Mouse (Mus musculus) liver, postnatal 0 days (tissue): ENCODE results near the gene Uprt. TPM values are rescaled to one million over a fixed set of nuclear protein-coding genes. Genes with fewer than 3 reads are reported as not detected.

ENCODE experiments used
- ATAC-seq: fragments of 200-750 bp; cut with Nextera tagmentation; 2 replicates; pipeline ENCODE4 v1.8.0; 2017; ENCODE audit warnings: mild to moderate bottlenecking, moderate library complexity
- DNase-seq: peaks from one replicate; pipeline ENCODE4 v3.0.0-alpha.2; 2016
- H3K27ac ChIP-seq: fragments of 300-500 bp; sonication (generic); 2 replicates; pipeline ENCODE4 v1.5.1; 2014; ENCODE audit warnings: antibody characterized with exemption, moderate library complexity, mild to moderate bottlenecking, low read depth
- H3K27me3 ChIP-seq: fragments of 300-500 bp; sonication (generic); 2 replicates; pipeline ENCODE4 v1.6.1; 2014; ENCODE audit warnings: low read length, control low read depth, mixed read lengths; ENCODE audit not compliant: insufficient read depth
- H3K36me3 ChIP-seq: fragments of 300-500 bp; sonication (generic); replicated peaks from 2 replicates; pipeline ENCODE4 v1.6.1; 2014; ENCODE audit warnings: mild to moderate bottlenecking, control low read depth, low read length, moderate library complexity, mixed read lengths; ENCODE audit not compliant: insufficient read depth
- H3K4me1 ChIP-seq: fragments of 300-500 bp; sonication (generic); 2 replicates; pipeline ENCODE4 v1.6.1; 2014; ENCODE audit warnings: antibody characterized with exemption, mild to moderate bottlenecking, control low read depth; ENCODE audit not compliant: insufficient read depth
- H3K4me2 ChIP-seq: fragments of 300-500 bp; sonication (generic); 2 replicates; pipeline ENCODE4 v1.6.1; 2014; ENCODE audit warnings: low read depth, mild to moderate bottlenecking, low read length, moderate library complexity, mixed read lengths
- H3K4me3 ChIP-seq: fragments of 300-500 bp; sonication (generic); 2 replicates; pipeline ENCODE4 v1.5.1; 2014; ENCODE audit warnings: low read depth, low read length
- H3K9ac ChIP-seq: fragments of 300-500 bp; sonication (generic); replicated peaks from 2 replicates; pipeline ENCODE4 v1.6.1; 2014; ENCODE audit warnings: mild to moderate bottlenecking, moderate library complexity
- H3K9me3 ChIP-seq: fragments of 300-500 bp; sonication (generic); 2 replicates; pipeline ENCODE4 v1.6.1; 2016; ENCODE audit warnings: mild to moderate bottlenecking, control low read depth, low read length, mixed read lengths
- CTCF ChIP-seq: sonication (generic); IDR thresholded peaks from 2 replicates; pipeline ENCODE4 v1.5.1; 2016; ENCODE audit warnings: antibody characterized with exemption, low read depth
- EP300 ChIP-seq: IDR thresholded peaks from 2 replicates; pipeline ENCODE4 v1.6.1; 2016; ENCODE audit warnings: antibody characterized with exemption, low read depth, mild to moderate bottlenecking
- WGBS: fragments of 180-500 bp; shearing (Covaris S2); extraction: QIAGEN DNeasy Blood & Tissue Kit; methylation state at CpG from one replicate; pipeline ENCODE4 v1.1.7; 2014; ENCODE audit not compliant: insufficient replicate concordance; 5-methylcytosine and 5-hydroxymethylcytosine counted together
- polyA plus RNA-seq: library from polyadenylated mRNA; unstranded; fragments of >200 nt; fragmentation: Nextera tagmentation; extraction: Ambion mirVana; gene quantifications from 2 replicates; pipeline ENCODE4 v1.2.1, GENCODE M21; 2015

The Uprt gene
- polyA plus RNA-seq, 1 experiment from 2014 or later, result 0.07 TPM

DNA sequence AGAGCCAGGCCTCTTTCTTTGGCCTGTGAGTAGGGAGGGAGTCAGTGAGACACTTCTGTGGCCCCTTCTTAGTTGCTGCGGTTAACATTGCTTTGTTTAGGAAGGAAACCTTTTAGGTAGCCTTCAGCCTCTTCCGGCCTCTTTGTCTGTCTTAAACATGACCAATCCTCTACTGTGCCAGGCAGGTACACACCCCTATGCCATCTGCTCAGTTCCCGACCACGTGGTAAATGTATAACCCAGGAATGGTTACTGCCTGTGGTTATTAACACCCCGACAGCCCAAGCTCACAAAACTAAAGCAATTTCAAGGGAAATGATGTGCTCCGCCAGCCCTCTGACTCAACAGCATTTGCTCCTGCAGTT, 808 bp downstream of the Uprt start:
- 24% methylated on average over 6 of the region's 6 CpGs for WGBS
- TF ChIP-seq CTCF, result no peak
- Histone ChIP-seq H3K9me3 (no peaks in the 10 kb centered on the region), H3K4me3 (peak overlapping the region; percentile 55), H3K4me2 (peak overlapping the region; percentile 75), H3K27me3 (no peaks in the 10 kb centered on the region), H3K4me1 (no peaks in the 10 kb centered on the region), H3K36me3 (no peaks in the 10 kb centered on the region), H3K27ac (peak overlapping the region; percentile 67), H3K9ac (peak overlapping the region; percentile 55)
- peak; percentile 64 for ATAC-seq
- peak; percentile 12 for DNase-seq

DNA sequence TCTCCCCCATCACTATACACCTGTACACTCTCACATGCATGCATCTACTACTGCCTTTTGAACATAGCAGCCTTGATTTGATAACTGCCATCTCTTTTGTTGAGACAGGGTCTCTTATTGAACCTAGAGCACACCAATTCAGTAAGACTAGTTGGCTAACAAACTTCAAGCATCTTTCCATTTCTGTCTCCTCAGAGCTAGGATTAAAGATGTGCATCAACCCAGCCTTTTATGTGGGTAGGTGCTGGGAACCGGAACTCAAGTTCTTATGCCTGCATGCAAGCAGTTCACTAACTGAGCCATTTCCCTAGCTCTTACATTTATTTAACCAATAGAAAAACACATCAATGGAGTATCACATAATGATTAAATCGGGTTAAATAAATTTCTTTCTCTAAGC, 3.0 kb downstream of the Uprt start:
- Histone ChIP-seq H3K4me3 (no peak overlapping the region), H3K27ac (no peak overlapping the region), H3K9ac (no peak overlapping the region), H3K4me1 (no peaks in the 10 kb centered on the region), H3K36me3 (no peaks in the 10 kb centered on the region), H3K4me2 (no peak overlapping the region), H3K27me3 (no peaks in the 10 kb centered on the region), H3K9me3 (no peaks in the 10 kb centered on the region)
- ATAC-seq (no peak), DNase-seq (no peak)
- TF ChIP-seq EP300 (no peak), CTCF (no peak)
- 70% methylated on average over 2 of the region's 2 CpGs for WGBS

DNA sequence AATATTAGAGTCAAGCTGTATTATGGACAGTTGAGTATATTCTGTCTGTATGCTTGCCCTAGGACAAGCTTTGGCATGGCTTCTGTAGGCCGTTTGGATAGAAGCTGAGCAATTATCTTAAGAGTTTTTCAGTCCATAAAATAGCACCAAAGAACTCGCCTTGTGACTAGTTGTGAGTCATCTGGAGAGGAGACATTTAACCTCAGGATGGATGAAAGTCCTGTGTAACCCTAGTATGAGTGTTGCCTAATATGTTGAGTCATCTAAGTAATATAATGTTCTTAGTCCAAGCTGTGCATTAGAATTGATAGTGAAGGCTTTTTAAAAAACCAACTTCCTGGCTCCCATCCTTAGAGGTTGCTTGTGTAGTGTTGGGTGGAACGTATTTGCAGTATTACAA, 5.4 kb downstream of the Uprt start:
- Histone ChIP-seq H3K4me3 (no peak overlapping the region), H3K4me1 (no peaks in the 10 kb centered on the region), H3K27me3 (no peaks in the 10 kb centered on the region), H3K9me3 (no peaks in the 10 kb centered on the region), H3K36me3 (no peaks in the 10 kb centered on the region), H3K4me2 (no peak overlapping the region), H3K9ac (no peak overlapping the region), H3K27ac (no peak overlapping the region)
- TF ChIP-seq EP300 (no peak), CTCF (no peak)
- DNase-seq (no peak), ATAC-seq (no peak)
- 68% methylated on average over 3 of the region's 3 CpGs for WGBS

DNA sequence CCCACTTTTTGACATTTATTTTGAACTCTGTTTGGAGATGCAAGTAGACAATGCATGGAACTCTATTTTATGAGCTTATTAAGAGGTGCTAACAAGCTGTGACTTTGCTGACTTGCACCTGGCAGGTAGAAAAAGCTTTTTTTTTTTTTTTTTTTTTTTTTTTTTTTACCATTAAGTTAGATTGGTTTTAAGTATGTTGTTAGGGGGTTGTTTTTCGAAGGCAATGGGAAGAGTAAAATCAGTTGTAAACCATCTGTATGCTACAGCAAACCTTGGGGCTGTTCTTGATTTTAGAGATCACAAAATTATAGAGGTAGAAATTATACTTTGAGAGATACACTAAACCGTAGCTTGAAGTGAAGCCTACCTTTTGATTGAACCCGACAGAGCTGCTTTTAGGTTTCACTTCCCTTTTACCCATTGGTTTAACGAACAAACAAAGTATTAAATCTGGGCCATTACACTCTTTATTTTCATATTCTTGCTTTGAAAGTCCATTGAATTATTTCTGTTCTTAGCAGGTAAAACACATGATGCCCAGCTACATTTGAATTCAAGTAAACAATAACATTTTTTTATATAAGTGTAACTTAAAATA, 6.4 kb downstream of the Uprt start:
- H3K4me1 ChIP-seq, result no peaks in the 10 kb centered on the region
- no peak for ATAC-seq
- H3K36me3 ChIP-seq, result no peaks in the 10 kb centered on the region
- DNase-seq, result no peak
- 62% methylated on average over 4 of the region's 4 CpGs for WGBS
- no peaks in the 10 kb centered on the region for H3K27me3 ChIP-seq
- H3K4me3 ChIP-seq, result no peak overlapping the region
- no peak for TF ChIP-seq CTCF
- TF ChIP-seq EP300, result no peak
- H3K9me3 ChIP-seq, result no peaks in the 10 kb centered on the region
- H3K27ac ChIP-seq, result no peak overlapping the region
- no peak overlapping the region for H3K9ac ChIP-seq
- no peak overlapping the region for H3K4me2 ChIP-seq

DNA sequence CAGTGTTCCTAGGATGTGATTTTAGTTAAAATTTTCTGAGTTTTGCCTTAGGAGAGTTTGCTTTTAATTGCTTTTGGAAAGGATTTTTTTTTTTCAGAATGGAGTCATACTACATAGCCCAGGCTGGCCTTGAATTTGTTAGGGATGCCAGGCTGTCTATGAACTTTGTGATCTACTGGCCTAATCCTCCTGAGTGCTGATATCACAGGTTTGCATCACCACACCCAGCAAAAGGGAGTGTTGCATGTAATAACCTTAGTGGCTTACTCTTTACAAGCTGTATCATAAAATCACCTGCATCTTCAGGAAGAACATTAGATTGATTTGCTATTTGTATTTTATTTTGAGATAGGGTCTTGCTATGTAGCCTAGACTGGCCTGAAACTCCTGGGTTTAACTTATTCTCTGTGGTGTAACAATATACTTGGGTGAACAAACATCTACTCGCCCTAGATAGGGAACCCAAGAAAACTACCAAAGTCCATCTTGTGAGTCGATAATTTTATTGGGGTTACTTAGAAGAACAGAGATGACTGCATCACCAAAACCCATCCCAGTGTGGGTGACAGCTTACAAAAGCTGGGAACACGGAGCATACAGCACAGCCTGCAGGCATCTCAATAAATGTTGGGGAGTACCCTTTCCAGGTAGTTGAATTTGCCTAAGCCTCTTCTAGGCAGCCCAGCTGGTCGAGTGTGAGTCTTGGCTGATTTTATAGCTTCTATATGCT, 7.2 kb downstream of the Uprt start:
- DNase-seq (no peak), ATAC-seq (no peak)
- WGBS, result 59% methylated on average over 4 of the region's 4 CpGs
- H3K4me3 ChIP-seq, result no peak overlapping the region
- no peak overlapping the region for H3K27ac ChIP-seq
- H3K36me3 ChIP-seq, result no peaks in the 10 kb centered on the region
- TF ChIP-seq CTCF (no peak), EP300 (no peak)
- no peak overlapping the region for H3K9ac ChIP-seq
- no peak overlapping the region for H3K4me2 ChIP-seq
- H3K4me1 ChIP-seq, result no peaks in the 10 kb centered on the region
- H3K27me3 ChIP-seq, result no peaks in the 10 kb centered on the region
- no peaks in the 10 kb centered on the region for H3K9me3 ChIP-seq

DNA sequence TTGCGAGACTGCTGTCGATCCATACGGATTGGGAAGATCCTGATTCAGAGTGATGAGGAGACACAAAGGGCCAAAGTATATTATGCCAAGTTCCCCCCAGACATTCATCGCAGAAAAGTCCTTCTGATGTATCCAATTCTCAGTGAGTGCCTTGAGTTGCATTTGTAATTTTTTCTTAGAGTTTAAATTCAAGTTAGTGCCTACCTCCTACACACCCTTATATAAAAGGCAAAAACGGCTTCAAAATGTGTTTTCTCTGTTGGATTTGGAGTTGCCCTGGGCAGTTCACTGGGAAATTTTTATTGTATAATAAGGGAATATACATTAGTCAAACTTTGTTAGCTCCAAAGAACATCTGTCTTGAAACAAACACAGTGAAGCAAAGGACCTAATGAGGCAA, 19.1 kb downstream of the Uprt start:
- TF ChIP-seq EP300 (no peak), CTCF (no peak)
- Histone ChIP-seq H3K27me3 (no peaks in the 10 kb centered on the region), H3K4me1 (no peaks in the 10 kb centered on the region), H3K36me3 (no peaks in the 10 kb centered on the region), H3K27ac (no peak overlapping the region), H3K9ac (no peak overlapping the region), H3K9me3 (no peaks in the 10 kb centered on the region), H3K4me2 (no peak overlapping the region), H3K4me3 (no peak overlapping the region)
- DNase-seq (no peak), ATAC-seq (no peak)
- 86% methylated on average over 5 of the region's 5 CpGs for WGBS
